Mouse (Mus musculus) heart, postnatal 4 days (tissue): ENCODE measurements at regions not wholly inside any gene's neighbourhood (a gene's known extent, or its start where the extent isn't known, plus 50 kb on each side); places are given as distances from the start of the nearest gene placed in this dataset.
A peak's percentile ranks its signal among the peaks of the same experiment; 100 is the strongest.

Experiments used
- DNase-seq: peaks from one replicate; pipeline ENCODE4 v3.0.0; 2021

GRCm38 (mm10) chr19:59646656-59647055 is 188.5 kb downstream of the Emx2 start:
- no peak for DNase-seq

GRCm38 (mm10) chr19:59649421-59649820 is 191.2 kb downstream of the Emx2 start:
- DNase-seq = no peak

- DNase-seq = no peak
Observed at GRCm38 (mm10) chr19:59650611-59651329, 192.6 kb downstream of the Emx2 start.

- no peak for DNase-seq
Observed at GRCm38 (mm10) chr19:59653631-59654367, 195.6 kb downstream of the Emx2 start.

GRCm38 (mm10) chr19:59655321-59655720 is 197.1 kb downstream of the Emx2 start:
- DNase-seq = no peak

GRCm38 (mm10) chr19:59669793-59670192 is 211.6 kb downstream of the Emx2 start:
- no peak for DNase-seq

- DNase-seq = no peak
Observed at GRCm38 (mm10) chr19:59673537-59673936, 215.4 kb downstream of the Emx2 start.

- DNase-seq = no peak
Observed at GRCm38 (mm10) chr19:59679191-59679590, 221.0 kb downstream of the Emx2 start.

GRCm38 (mm10) chr19:59680356-59680755 is 222.2 kb downstream of the Emx2 start:
- no peak for DNase-seq

- DNase-seq = no peak
Observed at GRCm38 (mm10) chr19:59684292-59684691, 226.1 kb downstream of the Emx2 start.

- no peak for DNase-seq
Observed at GRCm38 (mm10) chr19:59685826-59686717, 227.9 kb downstream of the Emx2 start.

- no peak for DNase-seq
Observed at GRCm38 (mm10) chr19:59687206-59687605, 229.0 kb downstream of the Emx2 start.

- no peak for DNase-seq
Observed at GRCm38 (mm10) chr19:59687681-59688080, 229.5 kb downstream of the Emx2 start.

- DNase-seq = no peak
Observed at GRCm38 (mm10) chr19:59691541-59692096, 233.4 kb downstream of the Emx2 start.

GRCm38 (mm10) chr19:59697628-59698027 is 239.5 kb downstream of the Emx2 start:
- DNase-seq = no peak

- no peak for DNase-seq
Observed at GRCm38 (mm10) chr19:59700187-59700586, 242.0 kb downstream of the Emx2 start.

- DNase-seq = no peak
Observed at GRCm38 (mm10) chr19:59707106-59707505, 236.3 kb downstream of the Rab11fip2 start.

GRCm38 (mm10) chr19:59709180-59709579 is 234.3 kb downstream of the Rab11fip2 start:
- no peak for DNase-seq

GRCm38 (mm10) chr19:59715086-59715485 is 228.4 kb downstream of the Rab11fip2 start:
- DNase-seq = no peak

- no peak for DNase-seq
Observed at GRCm38 (mm10) chr19:59717813-59718483, 225.5 kb downstream of the Rab11fip2 start.

- DNase-seq = peak; percentile 5
Observed at GRCm38 (mm10) chr19:59738541-59738940, 204.9 kb downstream of the Rab11fip2 start.

GRCm38 (mm10) chr19:59742946-59743345 is 200.5 kb downstream of the Rab11fip2 start:
- DNase-seq = peak; percentile 6
